Mouse (Mus musculus): Measurements from ENCODE around the gene Mst1. TPM values are rescaled to one million over a fixed set of nuclear protein-coding genes. Genes with fewer than 3 reads are reported as not detected.

Gene Mst1
- polyA plus RNA-seq, 1 experiment from 2014 or later = 41.1 TPM

DNA sequence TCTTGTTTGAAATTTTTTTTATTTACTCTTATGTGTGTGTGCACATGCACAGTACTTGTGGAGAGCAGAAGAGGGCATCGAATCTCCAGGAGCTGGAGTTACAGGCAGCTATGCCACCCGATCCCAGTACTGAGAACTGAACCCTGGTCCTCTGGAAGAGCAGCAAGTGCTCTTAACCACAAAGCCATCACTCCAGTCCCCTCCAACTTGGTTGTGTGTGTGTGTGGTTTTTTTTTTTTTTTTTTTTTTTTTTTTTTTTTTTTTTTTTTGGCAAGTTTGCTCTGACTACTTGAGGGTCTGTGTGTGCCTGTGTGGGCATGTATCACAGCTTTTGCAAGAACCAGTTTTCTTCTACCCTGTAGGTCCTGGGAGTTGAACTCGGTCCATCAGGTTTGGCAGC lies 52.1 kb downstream of the Mst1 start:
- Histone ChIP-seq H3K27ac (replicated peaks) (no peak overlapping the region), H3K9ac (no peak overlapping the region), H3K36me3 (replicated peaks) (no peaks in the 10 kb centered on the region), H3K4me1 (replicated peaks) (no peaks in the 10 kb centered on the region), H3K4me2 (no peak overlapping the region), H3K27me3 (peaks cover 35% of the 10 kb centered on the region; the same call in 1 of the 2 replicates), H3K4me3 (replicated peaks) (no peak overlapping the region), H3K9me3 (replicated peaks) (no peaks in the 10 kb centered on the region)
- no peak for ATAC-seq (ENCODE audit: insufficient read depth)
- WGBS (ENCODE audit: insufficient replicate concordance) = 68% methylated on average over 3 of the region's 3 CpGs

- Histone ChIP-seq H3K9ac (no peak overlapping the region), H3K9me3 (replicated peaks) (no peaks in the 10 kb centered on the region), H3K27ac (replicated peaks) (no peak overlapping the region), H3K4me1 (replicated peaks) (no peaks in the 10 kb centered on the region), H3K27me3 (peaks cover 43% of the 10 kb centered on the region), H3K4me3 (replicated peaks) (no peak overlapping the region), H3K36me3 (replicated peaks) (no peaks in the 10 kb centered on the region), H3K4me2 (no peak overlapping the region)
- ATAC-seq (ENCODE audit: insufficient read depth) = no peak
- 53% methylated on average over 1 of the region's 1 CpGs for WGBS (ENCODE audit: insufficient replicate concordance)
Measured at GRCm38 (mm10) chr9:108133478-108133877, 53.2 kb downstream of the Mst1 start.

Small RNA genes within 50 kb of the gene (microRNA-seq; reads per million reads assigned to microRNA genes)
- not detected for gene Gm47303
- 2.0 reads per million for gene Mir7088

Other genes starting within 250 kb of the Mst1 start
- gene Rbm6, start 207.2 kb upstream of the Mst1 start, polyA plus RNA-seq (2015; fragmentation: Nextera tagmentation; extraction: Ambion mirVana) = 26.1 and 27.7 TPM in 2 replicates
- gene Mon1a, start 192.3 kb upstream of the Mst1 start, polyA plus RNA-seq (2015; fragmentation: Nextera tagmentation; extraction: Ambion mirVana) = 3.9 and 5.0 TPM in 2 replicates
- gene Mst1r, start 173.6 kb upstream of the Mst1 start, polyA plus RNA-seq (2015; fragmentation: Nextera tagmentation; extraction: Ambion mirVana) = 0.85 and 1.4 TPM in 2 replicates
- gene Actl11, start 152.0 kb upstream of the Mst1 start, polyA plus RNA-seq (2015; fragmentation: Nextera tagmentation; extraction: Ambion mirVana) = not detected in 2 replicates
- 0.08 and 0.09 TPM in 2 replicates for gene Camkv, start 144.8 kb upstream of the Mst1 start, polyA plus RNA-seq (2015; fragmentation: Nextera tagmentation; extraction: Ambion mirVana)
- 12.6 and 14.6 TPM in 2 replicates for gene Traip, start 130.3 kb upstream of the Mst1 start, polyA plus RNA-seq (2015; fragmentation: Nextera tagmentation; extraction: Ambion mirVana)
- 55.7 and 60.1 TPM in 2 replicates for gene Uba7, start 104.9 kb upstream of the Mst1 start, polyA plus RNA-seq (2015; fragmentation: Nextera tagmentation; extraction: Ambion mirVana)
- 0.54 and 0.66 TPM in 2 replicates for gene Gm20661, start 97.4 kb upstream of the Mst1 start, polyA plus RNA-seq (2015; fragmentation: Nextera tagmentation; extraction: Ambion mirVana)
- gene Inka1, start 94.6 kb upstream of the Mst1 start, polyA plus RNA-seq (2015; fragmentation: Nextera tagmentation; extraction: Ambion mirVana) = 50.5 and 50.8 TPM in 2 replicates
- 1.1 and 1.5 TPM in 2 replicates for gene Cdhr4, start 87.9 kb upstream of the Mst1 start, polyA plus RNA-seq (2015; fragmentation: Nextera tagmentation; extraction: Ambion mirVana)
- not detected in 2 replicates for gene Gm20662, start 84.1 kb upstream of the Mst1 start, polyA plus RNA-seq (2015; fragmentation: Nextera tagmentation; extraction: Ambion mirVana)
- 35.3 and 45.1 TPM in 2 replicates for gene Ip6k1, start 77.9 kb upstream of the Mst1 start, polyA plus RNA-seq (2015; fragmentation: Nextera tagmentation; extraction: Ambion mirVana)
- gene Gmppb, start 31.2 kb upstream of the Mst1 start, polyA plus RNA-seq (2015; fragmentation: Nextera tagmentation; extraction: Ambion mirVana) = 15.3 and 16.3 TPM in 2 replicates
- gene Amigo3, start 27.3 kb upstream of the Mst1 start, polyA plus RNA-seq (2015; fragmentation: Nextera tagmentation; extraction: Ambion mirVana) = 1.5 and 1.8 TPM in 2 replicates
- 100 and 123 TPM in 2 replicates for gene Rnf123, start 2.9 kb downstream of the Mst1 start, polyA plus RNA-seq (2015; fragmentation: Nextera tagmentation; extraction: Ambion mirVana)
- 194 and 242 TPM in 2 replicates for gene Apeh, start 14.2 kb downstream of the Mst1 start, polyA plus RNA-seq (2015; fragmentation: Nextera tagmentation; extraction: Ambion mirVana)
- 1.4 TPM in 2 replicates for gene Bsn, start 109.9 kb downstream of the Mst1 start, polyA plus RNA-seq (2015; fragmentation: Nextera tagmentation; extraction: Ambion mirVana)
- gene Dag1, start 183.5 kb downstream of the Mst1 start, polyA plus RNA-seq (2015; fragmentation: Nextera tagmentation; extraction: Ambion mirVana) = 16.0 and 18.2 TPM in 2 replicates
- gene Nicn1, start 210.0 kb downstream of the Mst1 start, polyA plus RNA-seq (2015; fragmentation: Nextera tagmentation; extraction: Ambion mirVana) = 5.8 and 6.7 TPM in 2 replicates
- gene Amt, start 216.4 kb downstream of the Mst1 start, polyA plus RNA-seq (2015; fragmentation: Nextera tagmentation; extraction: Ambion mirVana) = 11.9 and 13.3 TPM in 2 replicates
- 190 and 202 TPM in 2 replicates for gene Rhoa, start 225.7 kb downstream of the Mst1 start, polyA plus RNA-seq (2015; fragmentation: Nextera tagmentation; extraction: Ambion mirVana)
- gene Tcta, start 225.7 kb downstream of the Mst1 start, polyA plus RNA-seq (2015; fragmentation: Nextera tagmentation; extraction: Ambion mirVana) = 14.1 and 14.4 TPM in 2 replicates

All from liver, embryonic 15.5 days (tissue).